Mouse (Mus musculus) lung, adult 2 months (tissue): ENCODE results near the gene Aph1c.

ENCODE experiments used
- CTCF ChIP-seq: fragments of 200-500 bp; IDR thresholded peaks from 2 replicates; pipeline ENCODE4 v1.5.1; 2011; ENCODE audit warnings: mild to moderate bottlenecking, low read length, control low read depth; ENCODE audit not compliant: insufficient read depth
- POLR2A ChIP-seq: fragments of 200-500 bp; IDR thresholded peaks from 2 replicates; pipeline ENCODE4 v1.6.1; 2011; ENCODE audit warnings: low read depth, mild to moderate bottlenecking, control low read depth, low read length, borderline replicate concordance; ENCODE audit errors: extremely low read depth

DNA sequence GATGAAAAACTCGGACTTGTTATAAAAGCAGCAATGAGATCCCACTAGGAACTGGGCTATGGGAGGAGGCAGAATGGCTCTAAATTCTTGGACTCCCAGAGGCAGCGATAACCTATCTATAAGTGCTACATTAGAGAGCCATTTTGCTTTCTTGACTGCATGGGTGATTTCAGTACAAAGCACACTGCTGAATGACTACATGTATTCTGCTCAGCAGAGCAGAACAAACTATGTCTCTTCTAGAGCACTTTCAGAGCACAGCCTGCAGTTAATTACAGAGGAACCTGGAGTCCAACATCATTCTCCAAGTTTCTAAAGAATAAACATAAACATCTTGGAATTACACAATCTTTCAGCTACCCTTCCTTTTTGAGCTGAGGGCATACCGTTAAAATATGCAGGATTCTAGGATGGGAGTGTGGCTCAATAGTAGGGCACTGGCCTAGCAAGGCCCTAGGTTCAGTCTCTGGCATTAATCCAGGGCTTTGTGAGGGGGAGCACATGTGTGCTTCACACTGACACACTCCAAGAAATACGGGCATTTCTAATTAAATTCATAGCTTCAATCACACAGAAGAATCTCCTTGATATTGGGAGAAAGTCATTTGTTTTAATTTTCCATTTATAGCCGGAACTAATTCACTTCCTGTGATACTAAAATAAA is 26.7 kb upstream of the Aph1c start:
- TF ChIP-seq CTCF (no peak), POLR2A (no peak)
